Mouse (Mus musculus) lung, postnatal 36 days (tissue): ENCODE results near the gene Tnfsf14.
A peak's percentile ranks its signal among the peaks of the same experiment; 100 is the strongest.

ENCODE experiments used
- DNase-seq: peaks from one replicate; pipeline ENCODE4 v3.0.0; 2022; ENCODE audit warnings: mixed read lengths

Tnfsf14 gene

DNA sequence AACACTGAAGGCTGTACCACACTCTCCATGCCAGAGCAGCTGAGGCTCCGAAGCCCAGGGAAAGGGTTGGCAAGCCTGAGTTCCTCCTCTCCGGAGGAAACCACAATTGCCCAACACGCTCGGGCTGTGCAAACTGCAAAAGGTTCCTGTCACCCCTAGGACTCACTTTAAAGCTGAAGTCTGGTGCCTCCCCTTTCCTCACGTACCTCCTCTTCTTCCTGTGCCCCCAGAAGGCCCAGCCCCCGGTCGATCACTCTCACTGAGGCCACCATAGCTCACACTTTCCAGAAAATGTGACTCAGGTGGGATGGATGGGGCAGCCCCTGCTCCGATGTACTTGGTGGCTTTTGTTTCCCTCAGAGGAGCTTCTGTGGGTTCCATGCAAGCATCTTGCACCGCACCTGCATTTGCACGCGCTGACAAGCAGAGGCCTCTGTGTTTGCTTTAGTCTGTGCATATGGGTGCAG lies at the start of gene Tnfsf14:
Gene Tnfsf14, minus strand, starts transcription at position 137 of the 467 bp plus-strand sequence.
- peak; percentile 55 for DNase-seq

DNA sequence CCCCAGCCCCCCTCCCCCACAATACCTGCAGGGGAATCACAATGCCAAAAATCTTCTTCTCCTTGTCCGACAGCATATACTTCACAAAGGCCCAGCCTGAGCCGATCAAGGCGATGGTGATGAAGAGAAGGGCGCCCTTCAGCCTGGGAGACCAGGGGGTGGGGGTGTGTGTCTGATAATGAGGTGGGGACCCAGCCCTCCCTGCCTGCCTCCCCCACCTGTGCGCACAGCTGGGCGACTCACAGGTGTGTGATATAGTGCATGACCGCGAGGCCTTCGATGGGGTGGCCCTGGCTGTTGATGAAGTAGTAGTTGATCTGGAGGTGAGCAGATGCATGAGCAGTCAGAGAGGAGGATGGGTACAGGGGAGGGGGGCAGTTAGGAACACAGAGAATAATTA lies 43.2 kb upstream of the Tnfsf14 start:
- DNase-seq, result no peak

DNA sequence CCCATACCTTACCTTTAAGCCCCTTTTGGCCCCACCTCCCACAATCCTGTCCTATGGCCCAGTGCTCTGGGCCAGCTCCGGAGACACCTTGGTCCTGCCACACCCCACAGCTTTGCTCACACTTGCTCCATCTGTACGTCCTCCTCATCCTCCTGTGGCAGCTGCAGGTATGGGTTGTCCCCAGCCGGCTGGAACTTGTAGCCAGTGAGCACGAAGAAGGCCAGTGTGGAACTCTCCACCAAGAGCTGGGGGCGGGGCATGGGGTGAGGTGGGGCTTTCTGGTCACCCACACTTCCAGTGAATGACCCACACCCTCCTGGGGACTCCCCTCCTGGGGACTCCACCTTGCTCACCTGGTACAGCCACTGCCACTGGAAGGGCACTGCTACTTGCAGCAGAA lies 41.8 kb upstream of the Tnfsf14 start:
- DNase-seq, result no peak

DNA sequence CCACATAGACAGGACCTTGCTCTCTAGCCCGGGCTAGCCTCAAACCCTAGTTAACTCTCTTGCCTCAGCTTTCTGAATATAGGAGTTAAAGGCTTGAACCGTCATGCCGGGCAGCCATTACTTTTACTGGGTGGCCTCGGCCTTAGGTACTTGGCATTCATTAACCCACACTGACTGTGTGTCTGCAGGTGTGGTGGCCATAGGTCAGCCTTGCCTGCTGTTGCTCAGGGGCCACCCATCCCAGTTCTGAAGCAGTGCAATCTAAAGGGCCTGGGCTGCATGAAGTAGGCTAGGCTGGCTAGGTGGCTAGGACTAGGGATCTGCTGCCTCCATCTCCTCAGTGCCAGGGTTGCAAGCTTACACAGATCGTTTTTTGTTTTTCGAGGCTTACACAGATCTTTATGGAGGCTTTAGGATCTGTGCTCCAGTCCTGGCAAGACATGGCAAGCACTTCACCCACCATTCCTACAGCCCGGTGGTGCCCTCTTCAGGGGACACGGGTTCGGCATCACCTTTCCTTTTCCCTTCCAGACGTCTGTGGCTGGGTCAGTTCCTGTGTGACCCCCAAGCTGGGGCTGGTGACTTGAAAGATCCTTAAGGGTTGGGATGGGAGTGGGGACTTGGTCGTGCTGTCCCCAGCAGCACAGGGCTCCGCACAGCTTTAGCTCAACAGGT lies 40.4 kb upstream of the Tnfsf14 start:
- DNase-seq, result no peak

DNA sequence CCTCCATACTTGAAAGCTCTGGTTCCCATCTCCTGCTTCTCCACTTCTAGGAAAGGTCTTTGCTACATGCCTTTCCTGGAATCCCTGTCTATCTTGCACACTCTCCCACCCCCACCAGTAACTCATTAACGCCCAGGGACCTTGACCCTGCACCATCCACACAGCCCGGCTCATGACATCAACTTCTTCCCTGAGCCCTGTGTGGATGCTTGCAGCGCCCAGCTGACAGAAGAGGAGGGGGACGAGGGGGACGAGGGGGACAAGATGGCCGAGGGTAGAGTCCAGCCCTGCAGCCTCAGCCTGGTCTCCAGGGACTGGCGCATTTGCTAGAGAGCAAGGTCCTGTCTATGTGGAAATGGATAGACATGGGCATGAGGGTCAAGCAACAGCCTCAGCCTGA lies 39.1 kb upstream of the Tnfsf14 start:
- no peak for DNase-seq

DNA sequence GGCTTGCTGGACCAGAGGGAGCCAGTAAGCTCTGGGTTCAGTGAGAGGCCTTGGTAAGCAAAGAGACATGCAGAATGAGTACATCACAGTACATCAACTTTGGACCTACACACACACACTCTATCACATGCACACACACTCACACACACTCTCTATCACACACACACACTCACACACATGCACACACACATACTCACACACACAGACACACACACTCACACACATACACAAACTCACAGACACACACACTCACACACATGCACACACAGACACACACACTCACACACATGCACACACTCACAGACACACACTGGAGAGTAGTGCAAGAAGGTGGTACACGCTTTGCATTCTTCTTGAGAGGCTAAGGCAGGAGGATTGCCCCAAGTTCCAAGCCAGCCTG lies 38.2 kb upstream of the Tnfsf14 start:
- DNase-seq, result no peak

DNA sequence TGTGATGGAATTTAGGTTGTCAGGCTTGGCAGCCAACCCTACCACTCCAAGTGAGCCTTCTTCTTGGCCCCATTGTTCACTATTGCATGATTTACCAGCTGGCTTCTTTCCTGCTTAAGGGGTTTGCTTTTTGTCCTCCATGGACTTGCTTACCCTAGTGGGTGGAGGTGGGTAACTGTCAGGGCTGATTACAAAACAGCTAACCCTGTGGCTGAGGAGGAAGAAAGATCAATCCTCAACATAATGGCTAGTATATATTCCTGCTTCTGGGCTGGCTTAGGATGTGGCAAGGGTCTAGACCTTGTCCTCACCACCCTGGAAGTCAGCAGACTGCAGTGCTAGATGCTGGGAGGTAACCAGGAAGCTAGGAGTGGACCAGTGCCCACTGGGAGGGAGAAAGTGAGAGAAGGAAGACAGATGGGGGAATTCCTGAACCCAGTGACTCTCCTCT lies 37.4 kb upstream of the Tnfsf14 start:
- DNase-seq, result peak; percentile 51

DNA sequence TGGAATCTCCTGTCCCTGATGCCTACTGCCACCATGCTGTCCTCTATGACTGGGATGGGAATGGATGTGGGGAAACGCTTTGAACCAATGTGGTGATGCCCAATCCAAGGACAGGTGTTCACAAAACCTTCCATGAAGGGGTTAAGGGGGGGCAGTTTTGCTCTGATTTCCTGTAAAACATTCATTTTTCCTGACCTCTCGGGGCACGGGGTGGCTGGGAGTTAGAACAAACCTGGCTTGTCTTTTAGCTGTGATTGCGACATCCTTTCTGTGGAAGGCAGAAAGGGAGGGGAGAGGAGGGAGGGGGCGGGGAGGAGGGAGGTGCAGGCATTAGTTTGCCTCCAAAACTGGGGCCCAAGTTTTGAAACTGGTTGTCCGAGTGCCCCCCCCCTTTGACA lies 36.8 kb upstream of the Tnfsf14 start:
- DNase-seq, result peak; percentile 71

DNA sequence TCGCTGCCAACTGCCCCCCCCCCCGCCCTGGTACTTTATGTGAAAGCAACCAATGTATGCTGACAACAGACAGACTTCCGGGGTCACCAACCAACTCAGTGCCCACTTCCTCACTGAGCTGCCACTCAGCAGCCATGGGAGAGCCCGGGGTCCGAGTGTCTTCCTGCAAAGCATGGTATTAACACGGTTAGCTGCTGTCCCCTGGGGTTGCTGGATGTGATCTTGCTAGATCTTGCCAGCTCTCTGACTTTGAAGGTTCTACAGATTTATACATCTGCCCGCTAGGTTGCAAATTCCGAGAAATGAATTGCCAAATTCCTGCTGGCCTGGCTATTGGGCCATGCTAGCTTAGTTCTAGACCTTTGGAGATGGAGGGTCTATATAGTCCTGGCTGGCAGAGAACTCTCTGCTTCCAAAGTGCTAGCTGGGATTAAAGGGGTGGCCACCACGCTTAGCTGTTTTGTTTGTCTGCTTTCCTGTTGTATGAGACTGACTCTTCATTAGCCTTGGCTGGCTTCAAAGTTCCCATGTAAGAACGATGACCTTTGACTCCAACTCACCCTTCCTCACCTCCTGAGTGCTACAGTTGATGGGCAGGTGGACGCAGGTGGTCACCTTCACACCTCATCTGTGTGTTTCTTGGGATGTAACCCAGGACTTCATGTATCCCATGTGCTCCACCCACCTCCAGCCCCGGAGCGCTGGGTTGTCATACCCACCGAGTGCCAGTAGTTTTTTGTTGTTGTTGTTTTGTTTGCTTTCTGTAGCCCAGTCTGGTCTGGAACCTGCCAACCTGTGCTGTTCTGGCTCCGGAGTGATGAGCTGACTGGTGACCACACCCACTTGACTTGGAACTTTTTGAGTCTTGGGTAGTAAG lies 36.1 kb upstream of the Tnfsf14 start:
- DNase-seq, result no peak

DNA sequence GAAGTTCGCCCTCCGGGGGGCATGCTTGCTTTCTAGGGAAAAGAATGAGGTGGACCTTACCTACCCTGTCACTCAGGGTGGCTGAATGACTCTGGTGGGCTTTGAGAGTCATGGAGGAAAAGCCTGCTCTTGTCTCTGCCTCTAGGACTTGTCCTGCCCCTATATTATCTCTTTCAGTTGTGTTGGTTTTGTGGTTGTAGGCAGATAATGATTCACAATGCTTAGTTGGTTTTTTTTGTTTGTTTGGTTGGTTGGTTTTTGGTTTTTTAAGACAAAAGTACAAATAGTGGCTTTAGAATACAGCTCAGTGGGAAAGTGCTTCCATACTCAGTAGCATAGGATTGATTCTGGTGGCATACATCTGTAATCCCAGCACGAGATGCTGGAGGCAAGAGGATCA lies 34.9 kb upstream of the Tnfsf14 start:
- DNase-seq, result no peak

DNA sequence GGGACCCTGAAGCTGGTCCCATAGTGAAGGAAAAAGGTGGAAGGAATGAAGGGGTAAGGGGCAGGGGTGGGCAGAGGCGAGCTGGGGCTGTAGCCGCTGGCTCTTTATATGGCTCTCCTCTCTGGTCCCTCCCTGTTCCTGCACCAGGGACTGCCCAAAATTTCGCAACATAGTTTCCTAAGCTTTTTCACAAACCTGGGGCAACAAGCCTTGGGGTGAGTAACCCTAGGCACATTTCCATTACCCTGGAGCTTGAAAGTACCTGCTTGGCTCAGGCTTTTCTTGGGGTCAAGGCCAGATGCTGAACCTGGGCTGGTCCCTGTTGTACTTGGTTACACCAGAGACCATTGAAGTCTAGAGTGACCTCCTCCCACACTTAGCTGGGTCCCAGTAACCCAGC lies 34.0 kb upstream of the Tnfsf14 start, which contains the start of gene C3:
Gene C3, minus strand, starts transcription at position 123 of the 400 bp plus-strand sequence.
- DNase-seq, result peak; percentile 86

DNA sequence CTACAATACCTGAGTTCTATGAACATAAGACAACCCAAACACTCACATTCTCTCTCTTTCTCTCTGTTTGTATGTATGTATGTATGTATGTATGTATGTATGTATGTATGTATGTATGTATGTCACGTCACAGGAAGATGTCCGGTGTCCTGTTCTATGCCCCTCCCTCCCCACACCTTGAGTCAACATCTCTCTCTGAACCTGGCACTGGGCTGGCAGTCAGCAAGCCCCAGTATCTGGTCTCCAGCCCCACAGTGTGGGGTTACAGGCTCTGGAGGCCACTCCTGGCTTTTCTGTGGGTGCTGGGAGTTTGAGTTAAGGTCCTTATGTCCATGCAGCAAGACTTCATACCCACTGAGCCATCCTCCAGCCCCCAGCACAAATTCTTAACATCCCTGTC lies 33.5 kb upstream of the Tnfsf14 start:
- DNase-seq, result no peak

DNA sequence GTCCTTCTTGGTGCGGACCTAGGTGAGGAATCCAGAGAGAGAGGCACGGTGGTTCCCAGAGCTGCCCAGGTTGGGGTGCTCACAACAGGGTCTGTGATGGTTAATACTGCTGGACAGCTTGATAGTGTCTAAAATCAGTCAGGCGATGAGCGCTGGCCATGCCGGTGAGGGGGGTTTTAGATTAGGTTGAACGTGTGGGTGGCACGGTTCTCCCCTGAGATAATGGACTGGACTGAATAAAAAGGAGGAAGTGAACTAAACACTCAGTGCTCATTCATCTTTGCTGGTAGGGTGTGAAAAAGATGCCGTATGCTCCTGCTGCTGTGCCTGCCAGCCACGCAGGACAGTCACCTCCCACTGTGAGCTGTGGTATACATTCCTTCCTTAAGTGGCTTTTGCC lies 29.3 kb upstream of the Tnfsf14 start:
- no peak for DNase-seq

DNA sequence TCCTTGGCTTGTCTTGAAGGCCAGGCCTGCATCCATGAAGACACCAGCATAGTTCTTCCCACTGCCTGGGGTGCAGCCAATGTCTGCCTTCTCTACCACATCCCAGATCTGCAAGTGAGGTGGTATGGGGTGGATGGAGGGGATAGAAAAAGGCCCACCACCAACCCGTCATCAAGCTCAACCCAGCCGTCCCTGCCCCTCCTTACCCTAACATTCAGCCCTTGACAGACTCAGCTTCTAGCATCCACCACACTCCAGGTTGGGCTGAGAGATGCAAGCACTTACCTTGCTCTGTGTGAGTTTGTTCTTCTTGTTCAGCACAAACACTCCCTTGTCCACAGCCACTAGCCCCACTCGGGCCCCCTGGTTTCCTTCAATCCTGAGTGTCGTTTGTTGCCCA lies 27.9 kb upstream of the Tnfsf14 start:
- no peak for DNase-seq

DNA sequence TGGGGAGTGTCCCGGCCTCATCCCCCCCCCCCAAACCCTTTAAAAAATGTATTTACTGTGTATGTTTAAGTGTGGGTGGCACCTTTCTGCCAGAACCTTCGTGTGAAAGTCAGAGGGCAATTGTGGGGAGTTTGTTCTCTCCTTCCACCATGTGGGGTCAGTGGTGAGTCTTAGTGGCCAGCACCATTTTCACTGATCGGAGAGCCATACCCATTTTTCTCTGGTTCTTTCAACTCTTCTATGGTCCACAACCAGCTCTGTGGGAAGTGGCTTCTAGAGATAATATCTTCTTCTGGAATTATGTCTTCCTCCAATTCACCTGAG lies 25.9 kb upstream of the Tnfsf14 start:
- peak; percentile 71 for DNase-seq

DNA sequence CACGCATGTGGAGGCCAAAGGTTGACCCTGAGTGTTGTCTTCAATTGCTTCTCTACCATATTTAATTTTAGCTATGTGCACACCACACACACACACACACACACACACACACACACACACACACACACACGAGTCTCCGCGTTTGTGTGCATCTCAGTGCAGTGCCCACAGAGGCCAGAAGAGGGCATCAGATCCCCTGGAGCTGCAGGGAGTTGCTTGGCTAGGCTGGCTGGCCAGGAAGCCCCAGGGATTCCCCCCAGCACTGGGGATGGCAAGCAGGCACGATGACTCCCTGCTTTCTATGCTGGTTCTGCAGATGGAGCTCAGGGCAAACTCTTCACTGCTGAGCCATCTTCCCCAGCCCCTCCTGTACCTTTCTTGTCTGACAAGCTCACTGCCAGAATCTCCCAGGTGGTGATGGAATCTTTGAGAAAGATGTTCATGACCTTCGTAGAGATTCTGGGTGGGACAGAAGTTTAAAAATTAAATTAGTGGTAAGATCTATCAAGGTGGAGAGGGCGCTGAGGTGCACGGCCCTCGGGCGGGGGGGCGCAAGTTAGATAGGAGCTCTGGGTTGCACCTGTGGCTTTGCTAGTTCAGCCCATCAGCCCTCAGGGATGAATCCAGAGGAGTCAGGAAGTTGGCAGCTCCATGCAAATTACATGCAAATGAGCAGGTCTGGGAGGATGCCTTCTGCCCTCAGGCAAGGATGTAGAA lies 25.3 kb upstream of the Tnfsf14 start:
- peak; percentile 86 for DNase-seq

DNA sequence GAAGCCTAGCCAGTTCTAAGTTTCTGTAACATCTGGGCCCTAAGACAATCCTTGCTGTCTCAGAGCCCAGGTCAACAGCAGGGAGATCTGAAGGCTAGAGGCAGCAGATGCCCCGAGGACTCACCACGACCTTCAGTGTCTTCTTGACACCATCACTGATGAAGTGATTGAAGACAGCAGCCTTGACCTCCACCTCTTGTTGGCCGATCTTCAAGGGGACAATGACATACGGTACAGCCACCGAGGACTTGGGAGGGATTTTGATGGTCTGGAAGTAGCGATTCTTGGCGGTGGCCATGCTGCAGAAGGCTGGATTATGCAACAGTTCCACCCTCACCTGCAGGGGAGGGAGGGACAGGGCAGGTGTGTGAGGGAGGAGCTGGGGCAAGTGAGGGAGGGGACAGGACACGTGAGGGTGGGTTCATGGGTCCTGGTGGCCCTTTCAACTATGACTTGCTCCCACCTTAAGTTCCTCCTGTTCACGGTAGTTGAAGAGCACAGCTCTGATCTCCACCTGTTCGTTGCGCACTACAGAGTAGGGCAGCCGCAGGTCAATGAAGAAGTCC lies 24.4 kb upstream of the Tnfsf14 start:
- DNase-seq, result no peak

DNA sequence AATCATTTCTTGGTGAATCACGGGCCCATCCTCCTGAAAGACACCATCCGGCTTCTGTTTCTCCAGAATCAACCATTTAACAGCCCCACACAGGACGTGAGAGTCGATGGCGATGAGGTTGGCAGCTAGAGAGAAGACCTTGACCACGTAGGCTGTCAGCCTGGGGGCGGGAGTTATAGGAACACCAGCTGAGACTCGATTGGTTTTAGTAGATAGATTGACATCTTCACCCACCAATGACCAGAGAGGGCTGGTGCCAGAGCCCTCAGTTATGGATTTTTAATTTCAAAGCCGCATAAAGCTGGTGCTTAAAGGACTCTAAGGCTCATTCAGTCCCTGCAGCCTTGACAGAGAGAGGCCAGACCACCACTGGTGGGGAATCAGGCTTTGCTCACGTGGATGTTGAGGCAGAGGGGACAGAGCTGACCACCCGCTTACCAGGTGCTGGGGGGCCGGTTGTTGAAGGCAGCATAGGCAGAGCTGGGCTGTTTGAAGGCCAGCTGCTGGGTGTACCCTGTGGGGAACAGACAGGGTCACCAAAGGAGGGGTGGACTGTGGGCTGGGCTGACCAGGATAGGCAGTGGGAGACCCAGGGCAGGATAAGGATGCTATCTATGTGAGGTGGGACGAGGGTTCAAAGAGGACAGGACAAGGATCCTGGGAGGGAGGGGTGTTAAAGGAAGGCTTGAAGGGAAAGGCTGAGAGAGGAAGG lies 20.9 kb upstream of the Tnfsf14 start:
- DNase-seq, result no peak

DNA sequence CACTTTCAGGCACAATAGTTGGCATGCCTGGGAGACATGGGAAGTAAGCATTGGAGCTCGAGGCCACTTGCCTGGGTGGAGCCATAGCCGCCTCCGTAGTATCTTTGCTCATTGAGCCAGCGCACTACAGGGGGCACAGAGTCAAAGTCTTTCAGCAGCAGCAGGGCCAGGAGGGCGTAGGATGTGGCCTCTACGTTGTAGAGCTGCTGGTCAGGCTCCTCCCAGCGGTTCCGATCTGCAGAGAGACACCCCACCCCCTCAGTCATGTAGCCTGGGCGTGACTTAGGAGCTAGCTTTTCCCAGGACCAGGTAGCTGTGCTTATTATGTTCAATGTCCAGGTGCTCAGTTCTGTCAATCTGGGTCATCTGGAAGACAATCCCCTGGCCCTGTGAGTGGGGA lies 17.5 kb upstream of the Tnfsf14 start:
- DNase-seq, result no peak

DNA sequence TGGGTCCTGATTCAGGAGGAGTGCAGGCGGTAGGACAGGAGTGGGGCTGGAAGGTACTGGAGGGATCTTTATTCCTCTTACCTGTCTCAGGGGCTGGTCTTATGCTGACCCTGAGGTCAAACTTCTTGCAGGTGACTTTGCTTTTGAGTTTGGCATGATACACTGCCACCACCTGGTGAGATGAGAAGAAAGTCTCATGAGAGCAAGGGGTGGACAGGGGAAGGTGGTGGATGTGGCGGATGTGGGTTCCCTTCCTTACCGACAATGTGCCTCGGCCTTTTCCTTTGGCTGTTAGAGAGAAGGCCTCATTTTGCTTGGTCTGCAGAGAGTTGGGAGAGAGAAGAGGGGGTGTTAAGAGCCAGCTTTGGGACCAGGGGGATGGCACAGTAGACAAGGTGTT lies 15.4 kb upstream of the Tnfsf14 start:
- DNase-seq, result no peak

DNA sequence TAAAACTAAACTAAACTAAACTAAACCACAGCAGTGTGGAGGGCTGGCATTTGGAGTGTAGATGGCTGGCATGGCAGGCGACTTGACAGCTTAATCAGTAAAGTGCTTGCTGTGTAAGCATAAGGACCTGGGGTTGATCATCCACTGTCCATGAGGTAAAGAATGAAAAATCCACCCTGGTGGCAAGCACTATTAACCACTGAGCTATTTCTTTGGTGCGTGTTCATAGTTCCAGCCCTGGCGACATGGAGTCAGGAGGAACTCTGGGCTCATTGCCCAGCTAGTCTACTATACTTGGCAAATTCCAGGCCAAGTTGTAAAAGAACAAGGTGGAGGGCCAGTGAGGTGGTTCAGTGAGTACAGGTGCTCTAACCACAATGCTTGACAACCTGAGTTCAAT lies 14.0 kb upstream of the Tnfsf14 start:
- no peak for DNase-seq
